Mouse (Mus musculus) embryo, embryonic 10.5 days (tissue): ENCODE results near the gene Btg2.

ENCODE experiments used
- DNase-seq: peaks from one replicate; pipeline ENCODE4 v3.0.0-alpha.2; 2015; ENCODE audit warnings: low spot score

Btg2 gene

DNA sequence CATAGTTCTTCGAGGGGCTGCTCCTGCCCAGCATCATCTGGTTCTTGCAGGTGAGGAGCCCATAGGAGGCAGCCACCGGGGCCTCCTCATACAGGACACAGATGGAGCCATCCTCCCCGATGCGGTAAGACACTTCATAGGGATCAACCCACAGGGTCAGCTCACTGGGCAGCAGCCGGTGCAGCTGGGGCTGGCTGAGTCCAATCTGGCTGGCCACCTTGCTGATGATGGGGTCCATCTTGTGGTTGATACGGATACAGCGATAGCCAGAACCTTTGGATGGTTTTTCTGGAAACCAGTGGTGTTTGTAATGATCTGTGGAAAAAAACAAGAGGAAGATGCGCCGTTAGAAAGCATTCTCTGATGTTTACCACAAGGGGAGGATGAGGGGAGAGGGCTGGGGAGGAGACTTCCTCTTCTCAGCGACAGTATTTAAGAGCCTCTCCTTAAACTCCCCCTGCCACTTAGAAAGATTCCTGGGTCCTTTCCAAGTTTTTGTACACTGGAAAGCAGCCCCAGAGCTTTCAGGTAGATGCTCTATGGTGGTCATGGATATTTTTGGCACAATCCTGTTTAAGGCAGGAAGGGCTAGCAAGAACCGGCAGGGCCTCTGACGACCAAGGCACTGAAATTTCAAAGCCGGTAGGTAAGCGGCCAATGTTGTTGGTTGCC, 1.4 kb downstream of the Btg2 start:
- peak; percentile 62 for DNase-seq

GRCm38 (mm10) chr1:134076789-134077188, 2.1 kb downstream of the Btg2 start:
- no peak for DNase-seq

DNA sequence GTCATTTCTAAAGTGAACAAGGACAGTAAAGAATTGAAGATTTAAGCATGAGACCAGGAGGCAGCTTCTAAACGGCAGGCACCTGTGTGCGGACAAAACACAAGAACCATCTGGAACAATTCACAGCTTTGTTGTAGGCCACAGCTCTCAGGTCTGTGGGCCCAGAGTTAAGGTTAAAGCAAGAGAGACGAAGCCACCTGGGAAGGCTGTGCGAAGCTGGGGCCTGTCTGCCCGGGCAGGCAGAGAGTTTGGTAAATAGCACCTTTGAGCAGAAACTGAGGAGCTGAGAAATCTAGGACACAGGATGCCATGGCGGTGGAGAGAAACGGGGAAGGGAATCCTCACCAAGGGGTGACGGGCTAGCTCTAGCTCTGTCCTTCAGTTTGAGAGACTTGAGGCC, 3.4 kb downstream of the Btg2 start:
- DNase-seq: no peak

GRCm38 (mm10) chr1:134074606-134075005, 4.3 kb downstream of the Btg2 start:
- DNase-seq: no peak

GRCm38 (mm10) chr1:134074184-134074583, 4.7 kb downstream of the Btg2 start:
- DNase-seq: no peak

DNA sequence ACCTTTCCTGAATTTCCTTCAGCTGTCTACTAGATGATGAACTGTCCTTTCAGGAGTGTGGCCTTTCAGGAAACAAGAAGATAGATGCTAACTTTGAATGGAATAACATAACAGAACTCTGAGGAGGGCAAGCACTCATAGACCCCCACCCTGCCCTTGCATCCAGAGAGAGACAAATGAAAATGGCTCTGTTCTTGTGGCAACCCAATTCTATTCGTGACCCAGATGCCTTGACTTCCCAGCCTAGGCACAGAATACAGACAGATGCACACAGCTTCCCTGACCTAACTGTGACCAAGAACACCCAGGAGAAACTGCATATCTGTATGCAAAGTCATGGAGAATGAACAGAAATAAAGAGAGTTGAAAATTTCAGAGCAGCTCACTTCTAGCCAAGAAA, 5.3 kb downstream of the Btg2 start:
- DNase-seq: no peak

- no peak for DNase-seq
These were observed 5.8 kb downstream of the Btg2 start for GRCm38 (mm10) chr1:134073061-134073564.

DNA sequence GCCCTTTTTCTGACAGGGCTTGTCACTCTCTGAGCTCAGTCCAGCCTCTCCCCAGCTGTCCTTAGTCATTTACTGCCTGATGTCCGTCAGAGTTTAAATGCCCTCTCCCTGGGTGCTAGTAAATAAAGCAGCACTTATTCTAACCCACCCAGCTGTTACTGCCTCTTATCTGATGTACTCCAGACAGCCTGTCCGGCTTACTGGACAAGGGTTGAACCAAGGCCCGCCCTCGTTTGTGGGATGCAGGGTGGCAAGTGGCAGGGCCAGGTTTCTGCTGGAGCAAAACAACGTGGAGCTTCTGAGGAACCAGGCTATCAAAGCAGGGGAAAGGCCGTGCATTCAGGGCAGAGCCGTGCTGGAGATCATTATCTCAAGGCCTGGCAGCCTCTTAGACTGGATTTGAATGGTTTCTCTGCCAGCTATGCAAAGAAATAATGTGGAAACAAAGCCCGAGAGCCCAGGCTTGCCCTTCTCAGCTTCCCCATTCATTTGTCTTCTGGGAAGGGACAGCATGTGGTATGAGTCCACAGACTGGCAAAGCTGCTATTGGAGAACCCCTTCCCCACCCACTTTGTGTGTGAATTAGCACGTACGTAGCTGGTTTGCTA, 7.4 kb downstream of the Btg2 start:
- DNase-seq: no peak

- DNase-seq: no peak
These were observed 8.7 kb downstream of the Btg2 start for GRCm38 (mm10) chr1:134070099-134070669.

GRCm38 (mm10) chr1:134067143-134067619, 11.7 kb downstream of the Btg2 start:
- DNase-seq: peak; percentile 66

DNA sequence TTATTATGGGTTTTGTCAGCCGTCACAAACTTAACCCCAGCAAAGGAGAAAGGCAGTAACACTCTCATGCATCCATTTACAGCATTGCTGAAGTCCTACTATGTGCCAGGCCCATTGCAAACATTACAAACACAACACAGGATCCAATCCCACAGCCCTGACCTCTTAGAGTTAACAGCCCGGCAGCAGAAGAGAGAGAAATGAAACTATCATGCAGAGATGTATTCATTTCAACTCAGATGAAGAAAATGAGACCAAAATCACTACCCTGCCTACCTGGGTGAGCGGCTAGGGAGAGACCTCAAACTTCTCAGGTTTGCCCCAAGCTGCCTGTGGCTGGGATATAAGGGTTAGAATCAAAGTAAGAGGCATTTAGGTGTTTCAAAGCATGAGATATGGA, 12.4 kb downstream of the Btg2 start:
- no peak for DNase-seq

DNA sequence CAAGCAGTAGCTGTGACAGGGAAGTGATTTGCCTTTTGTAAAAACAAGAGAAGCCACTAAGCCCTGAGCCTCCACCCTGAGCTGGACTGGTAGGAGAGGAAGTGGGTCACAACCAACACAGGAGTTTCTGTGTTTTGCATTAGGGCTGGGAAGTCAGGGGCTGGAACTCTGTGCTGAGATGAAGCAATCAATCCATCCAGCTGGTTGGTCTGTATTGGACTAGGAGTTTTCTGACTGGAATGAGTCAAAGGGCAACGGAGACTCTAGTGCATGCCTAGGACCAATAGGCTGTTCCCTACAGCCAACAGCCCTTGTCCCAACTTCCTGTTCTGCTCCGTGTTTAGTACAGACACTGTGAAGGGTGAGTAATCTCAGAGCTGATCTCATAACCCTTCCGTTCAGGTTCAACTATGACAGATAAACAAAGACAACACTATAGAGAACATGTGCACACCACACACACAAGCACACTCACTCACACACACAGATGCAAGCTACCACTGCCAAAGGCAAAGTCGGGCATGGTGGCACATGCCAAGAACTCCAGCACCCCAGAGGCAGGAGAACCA, 13.6 kb downstream of the Btg2 start:
- no peak for DNase-seq

GRCm38 (mm10) chr1:134064296-134064831, 14.6 kb downstream of the Btg2 start:
- DNase-seq: no peak

GRCm38 (mm10) chr1:134063773-134064125, 15.2 kb downstream of the Btg2 start:
- DNase-seq: no peak

DNA sequence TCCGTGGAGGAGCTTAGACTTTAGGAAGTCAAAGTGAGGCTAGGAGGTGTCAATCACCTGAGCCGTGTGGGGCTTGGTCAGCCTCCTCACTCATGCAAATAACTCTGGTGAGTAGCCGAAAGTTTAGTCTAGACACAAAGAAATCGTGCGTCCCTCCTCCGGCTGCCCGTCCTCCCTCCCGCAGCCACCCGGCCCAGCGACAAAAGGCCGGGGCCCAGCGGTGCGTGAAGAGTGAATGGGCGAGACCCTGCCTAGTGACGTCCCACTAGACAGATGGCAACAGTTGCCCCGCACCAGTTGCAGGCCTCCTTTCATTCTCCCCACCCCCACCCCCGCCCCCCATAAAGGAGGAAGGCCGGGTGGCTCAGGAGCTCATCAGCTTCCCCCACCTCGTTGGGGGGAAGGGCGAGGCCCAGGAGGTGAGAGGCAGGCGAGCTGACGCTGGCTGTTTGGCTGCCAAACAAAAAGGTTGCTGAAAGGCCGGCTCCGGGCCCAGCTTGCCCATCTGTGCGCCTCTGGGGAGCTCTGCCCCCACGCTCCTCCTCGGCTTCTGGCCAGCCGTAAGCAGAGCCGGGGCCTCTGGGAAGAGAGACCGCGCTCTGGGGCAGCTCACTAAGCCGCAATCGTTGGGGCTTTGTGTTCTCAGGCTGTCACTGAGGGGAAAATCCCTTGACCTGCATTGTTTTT, 15.7 kb downstream of the Btg2 start:
- DNase-seq: peak; percentile 90

DNA sequence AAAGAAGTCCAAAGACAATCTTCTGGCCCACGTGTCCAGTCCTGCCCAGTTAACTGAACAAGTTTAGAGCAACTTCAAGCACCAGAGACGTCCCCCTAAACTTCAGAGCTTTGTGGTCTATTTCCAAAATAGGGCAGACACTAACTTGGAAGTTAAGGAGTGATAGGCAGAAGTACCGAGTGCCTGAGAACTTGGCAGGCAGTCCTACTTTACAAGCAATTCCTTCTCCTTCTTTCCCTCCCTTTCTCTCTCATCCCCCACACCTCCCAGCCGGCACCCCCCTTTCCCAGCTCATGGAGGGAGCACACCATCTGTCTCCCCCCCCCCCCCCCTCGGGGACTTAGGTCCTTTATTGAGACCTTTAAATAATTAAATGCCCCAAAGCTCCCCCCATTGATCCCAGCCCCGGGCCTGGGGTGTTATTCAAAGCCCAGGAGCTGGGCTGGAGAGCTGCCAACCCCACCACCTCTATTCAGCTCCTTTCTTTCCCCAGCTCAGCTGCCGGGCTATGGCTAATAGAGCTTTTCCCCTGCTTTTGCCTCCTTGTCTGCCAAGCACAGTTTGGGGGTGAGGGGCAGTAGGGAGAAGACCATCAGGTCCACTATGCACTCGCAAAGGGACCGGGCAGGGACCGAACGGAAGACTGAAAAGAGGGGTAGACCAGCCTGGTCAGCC, 16.4 kb downstream of the Btg2 start:
- DNase-seq: peak; percentile 78

GRCm38 (mm10) chr1:134061915-134062314, 17.0 kb downstream of the Btg2 start:
- DNase-seq: no peak

GRCm38 (mm10) chr1:134060849-134061569, 17.9 kb downstream of the Btg2 start:
- DNase-seq: peak; percentile 95

- no peak for DNase-seq
These were observed 18.9 kb downstream of the Btg2 start for GRCm38 (mm10) chr1:134059739-134060695.

DNA sequence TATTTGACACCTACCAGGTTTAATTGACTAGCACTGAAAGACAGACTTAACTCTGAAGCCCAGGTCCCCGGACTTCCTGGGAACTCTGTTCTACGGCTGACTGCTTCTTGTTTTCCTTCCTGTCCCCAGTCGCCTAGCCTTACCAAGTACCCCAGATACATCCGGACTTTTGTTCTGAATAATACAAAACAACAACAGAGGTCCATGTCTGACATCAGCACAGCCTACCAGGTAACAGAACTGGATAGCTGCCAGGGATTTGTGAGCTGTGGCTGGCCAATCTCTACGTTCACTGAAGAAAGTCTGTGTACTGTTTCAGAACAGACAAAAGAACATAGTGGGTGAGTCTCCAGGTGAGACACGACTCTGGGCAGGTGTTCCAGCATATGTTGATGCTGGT, 20.1 kb downstream of the Btg2 start:
- no peak for DNase-seq
